Mouse (Mus musculus) cerebellum, adult 2 months (tissue): ENCODE measurements at regions not wholly inside any gene's neighbourhood (a gene's known extent, or its start where the extent isn't known, plus 50 kb on each side); places are given as distances from the start of the nearest gene placed in this dataset.

ENCODE experiments used
- DNase-seq, 2 experiments: peaks; one replicate each; pipeline ENCODE4 v3.0.0; 2021
- H3K27ac ChIP-seq: fragments of 200-500 bp; 2 replicates; pipeline ENCODE4 v1.5.1; 2012; ENCODE audit warnings: low read length, control low read depth, inconsistent platforms; ENCODE audit not compliant: insufficient read depth
- H3K27me3 ChIP-seq: fragments of 200-500 bp; 2 replicates; pipeline ENCODE4 v1.6.1; 2012; ENCODE audit warnings: inconsistent platforms, mild to moderate bottlenecking, low read length, moderate library complexity; ENCODE audit not compliant: control insufficient read depth, insufficient read depth
- H3K4me1 ChIP-seq: fragments of 200-500 bp; 2 replicates; pipeline ENCODE4 v1.6.1; 2011; ENCODE audit warnings: low read length; ENCODE audit not compliant: control insufficient read depth, insufficient read depth
- H3K4me3 ChIP-seq: fragments of 200-500 bp; replicated peaks from 2 replicates; pipeline ENCODE3; 2011; ENCODE audit warnings: mild to moderate bottlenecking, low read depth, low read length, control low read depth; ENCODE audit not compliant: insufficient read depth
- CTCF ChIP-seq: fragments of 200-500 bp; IDR thresholded peaks from 2 replicates; pipeline ENCODE4 v1.5.1; 2011; ENCODE audit warnings: low read depth, mild to moderate bottlenecking, control low read depth, low read length, moderate library complexity, borderline replicate concordance; ENCODE audit not compliant: insufficient read depth
- POLR2A ChIP-seq: fragments of 200-500 bp; IDR thresholded peaks from 2 replicates; pipeline ENCODE4 v1.6.1; 2011; ENCODE audit warnings: low read length, control low read depth, borderline replicate concordance; ENCODE audit not compliant: insufficient read depth
- WGBS: fragments of 180-500 bp; shearing (Covaris S2); methylation state at CpG from one replicate; pipeline ENCODE4 v1.1.7; 2018; 5-methylcytosine and 5-hydroxymethylcytosine counted together

- no peaks in the 10 kb centered on the region for H3K4me1 ChIP-seq
- no peak for TF ChIP-seq POLR2A
- H3K27ac ChIP-seq, result no peak overlapping the region
- DNase-seq, result no peak
- 61% methylated on average over 9 of the region's 9 CpGs for WGBS
- no peaks in the 10 kb centered on the region; the same call in 1 of the 2 replicates for H3K27me3 ChIP-seq
- H3K4me3 ChIP-seq, result no peak overlapping the region
Measured at GRCm38 (mm10) chr6:51284881-51285280, 147.6 kb upstream of the Nfe2l3 start.

GRCm38 (mm10) chr6:51286836-51287235 lies 145.6 kb upstream of the Nfe2l3 start:
- H3K4me3 ChIP-seq, result no peak overlapping the region
- TF ChIP-seq CTCF (no peak), POLR2A (no peak)
- WGBS, result 87% methylated on average over 2 of the region's 2 CpGs

GRCm38 (mm10) chr6:51287383-51287782 lies 145.1 kb upstream of the Nfe2l3 start:
- DNase-seq, result no peak

More at GRCm38 (mm10) chr6:51286836-51287235, 145.6 kb upstream of the Nfe2l3 start:
- no peaks in the 10 kb centered on the region for H3K27me3 ChIP-seq
- no peak overlapping the region for H3K27ac ChIP-seq
- no peak for DNase-seq
- H3K4me1 ChIP-seq, result no peaks in the 10 kb centered on the region

GRCm38 (mm10) chr6:51287807-51288206 lies 144.7 kb upstream of the Nfe2l3 start:
- TF ChIP-seq CTCF, result no peak
- TF ChIP-seq POLR2A, result no peak
- 72% methylated on average over 6 of the region's 6 CpGs for WGBS
- H3K27me3 ChIP-seq, result no peaks in the 10 kb centered on the region

More at GRCm38 (mm10) chr6:51287383-51287782, 145.1 kb upstream of the Nfe2l3 start:
- no peak overlapping the region for H3K27ac ChIP-seq
- 82% methylated on average over 2 of the region's 2 CpGs for WGBS
- no peak overlapping the region for H3K4me3 ChIP-seq
- H3K27me3 ChIP-seq, result no peaks in the 10 kb centered on the region
- TF ChIP-seq CTCF, result no peak
- no peak for TF ChIP-seq POLR2A
- H3K4me1 ChIP-seq, result no peaks in the 10 kb centered on the region

GRCm38 (mm10) chr6:51288306-51289066 lies 144.0 kb upstream of the Nfe2l3 start:
- 89% methylated on average over 7 of the region's 7 CpGs for WGBS
- H3K27ac ChIP-seq, result no peak overlapping the region
- no peak for DNase-seq
- H3K4me3 ChIP-seq, result no peak overlapping the region
- no peaks in the 10 kb centered on the region for H3K27me3 ChIP-seq
- TF ChIP-seq POLR2A (no peak), CTCF (no peak)
- H3K4me1 ChIP-seq, result no peaks in the 10 kb centered on the region

More at GRCm38 (mm10) chr6:51287807-51288206, 144.7 kb upstream of the Nfe2l3 start:
- Histone ChIP-seq H3K27ac (no peak overlapping the region), H3K4me3 (no peak overlapping the region), H3K4me1 (no peaks in the 10 kb centered on the region)
- DNase-seq, result no peak

- no peak overlapping the region for H3K27ac ChIP-seq
- H3K27me3 ChIP-seq, result no peaks in the 10 kb centered on the region
- DNase-seq, result no peak
- TF ChIP-seq POLR2A, result no peak
- no peak for TF ChIP-seq CTCF
- H3K4me1 ChIP-seq, result no peaks in the 10 kb centered on the region
- 29% methylated on average over 6 of the region's 6 CpGs for WGBS
- no peak overlapping the region for H3K4me3 ChIP-seq
Measured at GRCm38 (mm10) chr6:51289067-51289725, 143.3 kb upstream of the Nfe2l3 start.

- no peaks in the 10 kb centered on the region for H3K27me3 ChIP-seq
- no peak overlapping the region for H3K4me3 ChIP-seq
- no peaks in the 10 kb centered on the region for H3K4me1 ChIP-seq
- H3K27ac ChIP-seq, result no peak overlapping the region
- no peak for TF ChIP-seq CTCF
- no peak for TF ChIP-seq POLR2A
- no peak for DNase-seq
- WGBS, result 76% methylated on average over 11 of the region's 11 CpGs
Measured at GRCm38 (mm10) chr6:51300694-51301417, 131.6 kb upstream of the Nfe2l3 start.
